Mouse (Mus musculus): ENCODE measurements around the gene Cyp24a1. TPM values are rescaled to one million over a fixed set of nuclear protein-coding genes. Genes with fewer than 3 reads are reported as not detected.

The Cyp24a1 gene
- polyA plus RNA-seq, 1 experiment from 2014 or later = not detected

- no peak overlapping the region for H3K4me2 ChIP-seq (ENCODE audit: low read depth, low read length)
- H3K9me3 ChIP-seq (ENCODE audit: control insufficient read depth, low read length) = no peaks in the 10 kb centered on the region
- no peak overlapping the region for H3K27ac ChIP-seq (replicated peaks; ENCODE audit: low read depth, low read length)
- ATAC-seq (ENCODE audit: low read depth) = no peak
- no peak overlapping the region for H3K9ac ChIP-seq (ENCODE audit: low read depth, low read length)
- H3K36me3 ChIP-seq (ENCODE audit: control insufficient read depth, insufficient read depth, low read length) = no peaks in the 10 kb centered on the region
- no peaks in the 10 kb centered on the region for H3K27me3 ChIP-seq (replicated peaks; ENCODE audit: control insufficient read depth, insufficient read depth, low read length)
- DNase-seq (ENCODE audit: low spot score) = no peak
- H3K4me1 ChIP-seq (ENCODE audit: control insufficient read depth, insufficient read depth, low read length) = no peaks in the 10 kb centered on the region
- no peak overlapping the region for H3K4me3 ChIP-seq (ENCODE audit: low read depth, low read length)
- 96% methylated on average over 3 of the region's 3 CpGs for WGBS
Measured at GRCm38 (mm10) chr2:170530256-170530655, 33.3 kb upstream of the Cyp24a1 start.

- ATAC-seq (ENCODE audit: low read depth) = no peak
- Histone ChIP-seq H3K9ac (ENCODE audit: low read depth, low read length) (no peak overlapping the region), H3K4me2 (ENCODE audit: low read depth, low read length) (no peak overlapping the region), H3K27ac (replicated peaks; ENCODE audit: low read depth, low read length) (no peak overlapping the region), H3K9me3 (ENCODE audit: control insufficient read depth, low read length) (no peaks in the 10 kb centered on the region), H3K4me1 (ENCODE audit: control insufficient read depth, insufficient read depth, low read length) (no peaks in the 10 kb centered on the region), H3K36me3 (ENCODE audit: control insufficient read depth, insufficient read depth, low read length) (no peaks in the 10 kb centered on the region), H3K27me3 (replicated peaks; ENCODE audit: control insufficient read depth, insufficient read depth, low read length) (no peaks in the 10 kb centered on the region), H3K4me3 (ENCODE audit: low read depth, low read length) (no peak overlapping the region)
- WGBS = 91% methylated on average over 7 of the region's 7 CpGs
- DNase-seq (ENCODE audit: low spot score) = no peak
Measured at GRCm38 (mm10) chr2:170529766-170530165, 32.8 kb upstream of the Cyp24a1 start.

GRCm38 (mm10) chr2:170528061-170528460, 31.1 kb upstream of the Cyp24a1 start:
- Histone ChIP-seq H3K36me3 (ENCODE audit: control insufficient read depth, insufficient read depth, low read length) (no peaks in the 10 kb centered on the region), H3K9ac (ENCODE audit: low read depth, low read length) (no peak overlapping the region), H3K4me1 (ENCODE audit: control insufficient read depth, insufficient read depth, low read length) (no peaks in the 10 kb centered on the region), H3K9me3 (ENCODE audit: control insufficient read depth, low read length) (no peaks in the 10 kb centered on the region), H3K27me3 (replicated peaks; ENCODE audit: control insufficient read depth, insufficient read depth, low read length) (no peaks in the 10 kb centered on the region), H3K4me3 (ENCODE audit: low read depth, low read length) (no peak overlapping the region), H3K4me2 (ENCODE audit: low read depth, low read length) (no peak overlapping the region), H3K27ac (replicated peaks; ENCODE audit: low read depth, low read length) (no peak overlapping the region)
- 84% methylated on average over 16 of the region's 16 CpGs for WGBS
- ATAC-seq (ENCODE audit: low read depth) (no peak), DNase-seq (ENCODE audit: low spot score) (no peak)

GRCm38 (mm10) chr2:170526513-170526912, 29.6 kb upstream of the Cyp24a1 start:
- no peak overlapping the region for H3K4me2 ChIP-seq (ENCODE audit: low read depth, low read length)
- H3K27ac ChIP-seq (replicated peaks; ENCODE audit: low read depth, low read length) = no peak overlapping the region
- no peaks in the 10 kb centered on the region for H3K9me3 ChIP-seq (ENCODE audit: control insufficient read depth, low read length)
- no peaks in the 10 kb centered on the region for H3K4me1 ChIP-seq (ENCODE audit: control insufficient read depth, insufficient read depth, low read length)
- ATAC-seq (ENCODE audit: low read depth) = peak; percentile 44; the same call in 1 of the 2 replicates
- DNase-seq (ENCODE audit: low spot score) = peak; percentile 36
- no peaks in the 10 kb centered on the region for H3K36me3 ChIP-seq (ENCODE audit: control insufficient read depth, insufficient read depth, low read length)
- no peak overlapping the region for H3K9ac ChIP-seq (ENCODE audit: low read depth, low read length)
- WGBS = 81% methylated on average over 8 of the region's 8 CpGs
- no peaks in the 10 kb centered on the region for H3K27me3 ChIP-seq (replicated peaks; ENCODE audit: control insufficient read depth, insufficient read depth, low read length)
- no peak overlapping the region for H3K4me3 ChIP-seq (ENCODE audit: low read depth, low read length)

- ATAC-seq (ENCODE audit: low read depth) (peak; percentile 70; the same call in 1 of the 2 replicates), DNase-seq (ENCODE audit: low spot score) (peak; percentile 87)
- Histone ChIP-seq H3K27ac (replicated peaks; ENCODE audit: low read depth, low read length) (no peak overlapping the region), H3K4me1 (ENCODE audit: control insufficient read depth, insufficient read depth, low read length) (no peaks in the 10 kb centered on the region), H3K9me3 (ENCODE audit: control insufficient read depth, low read length) (no peaks in the 10 kb centered on the region), H3K9ac (ENCODE audit: low read depth, low read length) (no peak overlapping the region), H3K36me3 (ENCODE audit: control insufficient read depth, insufficient read depth, low read length) (peaks cover 37% of the 10 kb centered on the region), H3K4me2 (ENCODE audit: low read depth, low read length) (no peak overlapping the region), H3K4me3 (ENCODE audit: low read depth, low read length) (no peak overlapping the region), H3K27me3 (replicated peaks; ENCODE audit: control insufficient read depth, insufficient read depth, low read length) (no peaks in the 10 kb centered on the region)
- 11% methylated on average over 7 of the region's 7 CpGs for WGBS
Measured at GRCm38 (mm10) chr2:170520321-170520971, 23.5 kb upstream of the Cyp24a1 start.

- Histone ChIP-seq H3K4me2 (ENCODE audit: low read depth, low read length) (no peak overlapping the region), H3K9ac (ENCODE audit: low read depth, low read length) (no peak overlapping the region), H3K4me1 (ENCODE audit: control insufficient read depth, insufficient read depth, low read length) (peaks cover 9% of the 10 kb centered on the region), H3K36me3 (ENCODE audit: control insufficient read depth, insufficient read depth, low read length) (peaks cover 28% of the 10 kb centered on the region), H3K9me3 (ENCODE audit: control insufficient read depth, low read length) (no peaks in the 10 kb centered on the region), H3K4me3 (ENCODE audit: low read depth, low read length) (no peak overlapping the region), H3K27me3 (replicated peaks; ENCODE audit: control insufficient read depth, insufficient read depth, low read length) (no peaks in the 10 kb centered on the region), H3K27ac (replicated peaks; ENCODE audit: low read depth, low read length) (no peak overlapping the region)
- WGBS = 86% methylated on average over 12 of the region's 12 CpGs
- no peak for ATAC-seq (ENCODE audit: low read depth)
- no peak for DNase-seq (ENCODE audit: low spot score)
Measured at GRCm38 (mm10) chr2:170513756-170514155, 16.8 kb upstream of the Cyp24a1 start.

- peaks cover 9% of the 10 kb centered on the region for H3K4me1 ChIP-seq (ENCODE audit: control insufficient read depth, insufficient read depth, low read length)
- peak overlapping the region; percentile 92 for H3K4me3 ChIP-seq (ENCODE audit: low read depth, low read length)
- peak overlapping the region; percentile 89 for H3K9ac ChIP-seq (ENCODE audit: low read depth, low read length)
- peak; percentile 68 for ATAC-seq (ENCODE audit: low read depth)
- H3K36me3 ChIP-seq (ENCODE audit: control insufficient read depth, insufficient read depth, low read length) = peaks cover 6% of the 10 kb centered on the region; the same call in 1 of the 2 replicates
- WGBS = under 1% methylated on average over 45 of the region's 69 CpGs
- H3K4me2 ChIP-seq (ENCODE audit: low read depth, low read length) = peak overlapping the region; percentile 65
- H3K27me3 ChIP-seq (replicated peaks; ENCODE audit: control insufficient read depth, insufficient read depth, low read length) = no peaks in the 10 kb centered on the region
- no peaks in the 10 kb centered on the region for H3K9me3 ChIP-seq (ENCODE audit: control insufficient read depth, low read length)
- H3K27ac ChIP-seq (replicated peaks; ENCODE audit: low read depth, low read length) = peak overlapping the region; percentile 85
- peak; percentile 89 for DNase-seq (ENCODE audit: low spot score)
Measured at GRCm38 (mm10) chr2:170511073-170511891, 14.3 kb upstream of the Cyp24a1 start.

GRCm38 (mm10) chr2:170508821-170509220, 11.9 kb upstream of the Cyp24a1 start:
- no peaks in the 10 kb centered on the region for H3K36me3 ChIP-seq (ENCODE audit: control insufficient read depth, insufficient read depth, low read length)
- H3K9me3 ChIP-seq (ENCODE audit: control insufficient read depth, low read length) = no peaks in the 10 kb centered on the region
- peak overlapping the region; percentile 36 for H3K4me3 ChIP-seq (ENCODE audit: low read depth, low read length)
- no peaks in the 10 kb centered on the region for H3K27me3 ChIP-seq (replicated peaks; ENCODE audit: control insufficient read depth, insufficient read depth, low read length)
- ATAC-seq (ENCODE audit: low read depth) = 0 out of 2 replicates have a peak, but pooled peaks have one; percentile 7
- peak overlapping the region; percentile 62 for H3K4me2 ChIP-seq (ENCODE audit: low read depth, low read length)
- H3K27ac ChIP-seq (replicated peaks; ENCODE audit: low read depth, low read length) = no peak overlapping the region
- peak; percentile 92 for DNase-seq (ENCODE audit: low spot score)
- under 1% methylated on average over 12 of the region's 12 CpGs for WGBS
- peaks cover 9% of the 10 kb centered on the region for H3K4me1 ChIP-seq (ENCODE audit: control insufficient read depth, insufficient read depth, low read length)
- H3K9ac ChIP-seq (ENCODE audit: low read depth, low read length) = 0 out of 2 replicates have a peak overlapping the region, but pooled peaks have one; percentile 54
